Mouse (Mus musculus): Measurements from ENCODE around the gene Kirrel2. TPM values are rescaled to one million over a fixed set of nuclear protein-coding genes. Genes with fewer than 3 reads are reported as not detected.
"Not testable (repeated sequence)": the region's sequence is repeated elsewhere in the genome, so short reads cannot be mapped to it uniquely, and the experiment has no call there.

Gene Kirrel2
- polyA plus RNA-seq (2014; fragmentation: Nextera tagmentation; extraction: Ambion mirVana): 0.65 and 0.79 TPM in 2 replicates

DNA sequence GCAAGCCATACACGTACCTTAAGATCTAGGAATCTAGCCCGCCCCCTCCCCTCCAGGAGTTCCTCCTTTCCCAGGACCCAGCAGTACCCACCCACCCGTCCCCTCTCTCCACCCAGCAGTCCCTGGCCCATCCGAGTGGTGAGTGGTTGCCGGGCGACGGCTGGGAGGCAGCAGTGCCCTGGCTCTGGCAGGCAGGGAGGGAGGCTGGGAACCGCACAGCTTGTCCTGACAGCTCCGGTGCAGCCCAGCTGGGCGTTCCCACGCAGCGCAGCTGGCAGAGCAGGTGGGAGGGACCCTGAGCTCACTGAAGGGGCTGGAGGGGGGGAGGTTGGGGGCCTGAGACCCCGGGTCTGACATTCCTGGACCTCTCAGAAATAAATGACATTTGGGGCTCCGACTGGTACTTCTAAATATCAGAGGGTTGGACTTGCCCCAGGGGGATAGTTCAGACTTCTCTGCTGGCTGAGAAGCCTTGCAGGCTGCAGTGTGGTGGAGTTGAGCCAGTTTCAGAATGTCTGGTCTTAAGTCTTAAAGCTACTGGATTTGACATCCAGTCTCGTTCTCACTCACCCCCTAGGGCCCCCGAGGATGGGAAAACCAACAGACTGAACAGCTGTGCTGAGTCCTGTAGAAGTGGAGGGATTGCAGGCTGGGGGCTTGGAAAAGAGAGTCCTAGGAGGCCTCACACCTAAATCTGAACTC is at the start of gene Kirrel2, which contains the start of gene Nphs1:
Gene Kirrel2 (minus strand): TSS at position 62 of the 702 bp plus-strand sequence.
Gene Nphs1 (plus strand): TSS at position 687 of the 702 bp plus-strand sequence.
- peak; percentile 89 for ATAC-seq
- Histone ChIP-seq H3K36me3 (ENCODE audit: control insufficient read depth, insufficient read depth, low read length) (no peaks in the 10 kb centered on the region), H3K9me3 (replicated peaks; ENCODE audit: control insufficient read depth, low read length) (no peaks in the 10 kb centered on the region), H3K27me3 (replicated peaks; ENCODE audit: control insufficient read depth, insufficient read depth, low read length) (peaks cover 88% of the 10 kb centered on the region), H3K9ac (ENCODE audit: low read length) (peak within 1 kb of the TSS; percentile 26; the same call in 1 of the 2 replicates), H3K27ac (ENCODE audit: low read depth, low read length) (no peak within 1 kb of the TSS), H3K4me1 (ENCODE audit: control insufficient read depth, insufficient read depth, low read length) (peaks cover 5% of the 10 kb centered on the region), H3K4me2 (ENCODE audit: low read length) (peak within 1 kb of the TSS; percentile 44), H3K4me3 (ENCODE audit: low read depth, low read length) (peak within 1 kb of the TSS; percentile 15)
- DNase-seq (ENCODE audit: low spot score): peak; percentile 71
- WGBS: 1% methylated on average over 16 of the region's 16 CpGs

DNA sequence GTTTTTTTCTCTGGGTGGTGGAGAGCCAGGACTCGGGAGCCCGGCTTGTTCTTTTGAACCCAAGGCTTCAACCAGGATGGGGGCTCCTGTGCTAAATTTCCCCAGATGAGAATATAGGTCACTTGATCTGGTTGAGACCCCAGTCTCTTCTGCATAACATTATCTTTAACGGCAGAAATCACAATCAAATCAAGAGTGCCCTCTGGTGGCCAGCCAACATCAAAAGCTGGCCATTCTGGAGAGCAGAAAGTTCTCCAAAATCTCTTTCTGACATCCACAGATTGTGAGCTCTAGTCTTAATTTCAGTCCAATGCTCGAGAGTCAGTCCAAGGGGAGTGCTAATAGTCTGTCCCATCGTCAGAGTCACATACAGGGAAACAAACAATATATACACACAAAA is 43.7 kb upstream of the Kirrel2 start:
- H3K36me3 ChIP-seq (ENCODE audit: control insufficient read depth, insufficient read depth, low read length); H3K27me3 ChIP-seq (replicated peaks; ENCODE audit: control insufficient read depth, insufficient read depth, low read length); H3K9ac ChIP-seq (ENCODE audit: low read length); DNase-seq (ENCODE audit: low spot score); H3K4me2 ChIP-seq (ENCODE audit: low read length); H3K4me3 ChIP-seq (ENCODE audit: low read depth, low read length); H3K4me1 ChIP-seq (ENCODE audit: control insufficient read depth, insufficient read depth, low read length); ATAC-seq; H3K27ac ChIP-seq (ENCODE audit: low read depth, low read length); H3K9me3 ChIP-seq (replicated peaks; ENCODE audit: control insufficient read depth, low read length): not testable (repeated sequence)
- WGBS: 62% methylated on average over 5 of the region's 5 CpGs

DNA sequence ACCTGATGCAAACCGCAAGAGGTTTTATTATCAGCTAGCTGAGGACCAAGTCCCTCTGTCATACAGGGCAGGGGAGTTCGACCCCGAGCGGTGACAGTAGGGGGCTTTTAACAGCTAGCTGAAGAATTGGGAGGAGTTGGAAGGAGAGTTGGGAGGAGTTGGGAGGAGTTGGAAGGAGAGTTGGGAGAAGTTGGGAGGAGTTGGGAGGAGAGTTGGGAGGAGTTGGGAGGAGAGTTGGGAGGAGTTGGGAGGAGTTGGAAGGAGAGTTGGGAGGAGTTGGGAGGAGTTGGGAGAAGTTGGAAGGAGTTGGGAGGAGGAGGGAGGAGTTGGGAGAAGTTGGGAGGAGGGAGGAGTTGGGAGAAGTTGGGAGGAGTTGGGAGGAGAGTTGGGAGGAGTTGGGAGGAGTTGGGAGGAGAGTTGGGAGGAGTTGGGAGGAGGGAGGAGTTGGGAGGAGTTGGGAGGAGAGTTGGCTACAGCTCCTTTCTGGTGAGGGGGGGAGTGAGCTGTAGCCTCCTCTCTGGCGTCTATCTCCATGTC is 38.1 kb upstream of the Kirrel2 start:
- ATAC-seq: not testable (repeated sequence)

DNA sequence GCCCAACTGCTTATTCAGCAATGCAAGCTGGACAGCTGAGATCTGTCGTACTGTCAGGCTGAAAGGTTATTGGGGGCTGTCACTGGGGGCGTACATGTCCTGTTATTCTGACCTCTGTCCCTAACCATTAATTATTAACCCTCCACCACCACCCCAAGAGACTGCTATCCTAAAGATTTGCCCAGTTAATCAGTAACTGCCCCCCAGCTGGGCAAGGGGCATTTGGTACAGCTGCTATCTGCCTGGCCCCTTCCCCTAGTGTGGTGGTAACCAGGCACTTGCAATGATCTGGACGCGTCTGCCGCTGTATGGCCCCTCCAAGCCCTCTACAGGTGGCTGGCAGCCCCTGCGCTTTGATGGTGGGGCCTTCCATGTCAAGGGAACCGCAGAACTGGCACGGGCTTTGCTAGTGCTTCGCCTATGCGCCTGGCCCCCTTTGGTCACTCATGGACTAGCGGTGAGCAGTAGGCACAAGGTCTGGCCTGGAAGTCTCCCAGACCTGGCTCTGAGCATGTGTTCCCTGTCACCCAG is 36.0 kb upstream of the Kirrel2 start, which contains the start of gene Prodh2:
Gene Prodh2 (plus strand): TSS at position 222 of the 531 bp plus-strand sequence.
- Histone ChIP-seq H3K36me3 (ENCODE audit: control insufficient read depth, insufficient read depth, low read length) (no peaks in the 10 kb centered on the region), H3K4me1 (ENCODE audit: control insufficient read depth, insufficient read depth, low read length) (no peaks in the 10 kb centered on the region), H3K4me3 (ENCODE audit: low read depth, low read length) (no peak within 1 kb of the TSS), H3K9ac (ENCODE audit: low read length) (no peak within 1 kb of the TSS), H3K4me2 (ENCODE audit: low read length) (no peak within 1 kb of the TSS), H3K27ac (ENCODE audit: low read depth, low read length) (no peak within 1 kb of the TSS), H3K27me3 (replicated peaks; ENCODE audit: control insufficient read depth, insufficient read depth, low read length) (no peaks in the 10 kb centered on the region), H3K9me3 (replicated peaks; ENCODE audit: control insufficient read depth, low read length) (no peaks in the 10 kb centered on the region)
- ATAC-seq: no peak
- WGBS: 61% methylated on average over 11 of the region's 11 CpGs
- DNase-seq (ENCODE audit: low spot score): no peak

More for the DNA sequence above, 38.1 kb upstream of the Kirrel2 start:
- H3K9me3 ChIP-seq (replicated peaks; ENCODE audit: control insufficient read depth, low read length); H3K4me1 ChIP-seq (ENCODE audit: control insufficient read depth, insufficient read depth, low read length); H3K27ac ChIP-seq (ENCODE audit: low read depth, low read length); H3K9ac ChIP-seq (ENCODE audit: low read length); DNase-seq (ENCODE audit: low spot score); H3K36me3 ChIP-seq (ENCODE audit: control insufficient read depth, insufficient read depth, low read length); H3K4me2 ChIP-seq (ENCODE audit: low read length); H3K4me3 ChIP-seq (ENCODE audit: low read depth, low read length); H3K27me3 ChIP-seq (replicated peaks; ENCODE audit: control insufficient read depth, insufficient read depth, low read length): not testable (repeated sequence)
- 59% methylated on average over 5 of the region's 5 CpGs for WGBS

DNA sequence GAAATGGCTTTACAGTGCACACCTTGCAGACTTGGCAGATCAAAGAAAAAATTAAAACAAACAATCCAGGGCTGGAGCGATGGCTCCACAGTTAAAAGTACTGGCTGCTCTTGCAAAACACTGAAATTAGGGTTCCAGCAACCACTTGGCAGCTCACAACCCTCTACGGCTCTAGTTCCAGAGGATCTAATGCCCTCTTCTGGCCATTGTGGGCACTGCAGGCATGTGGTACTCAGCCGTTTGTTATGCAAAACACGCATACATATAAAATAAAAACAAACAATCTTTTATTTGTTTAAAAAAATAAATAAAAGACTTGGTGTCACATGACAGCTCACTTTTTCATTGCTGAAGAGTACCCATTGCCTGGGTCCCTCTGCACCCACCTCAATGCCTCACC is 35.3 kb upstream of the Kirrel2 start:
- Histone ChIP-seq H3K9ac (ENCODE audit: low read length) (no peak overlapping the region), H3K9me3 (replicated peaks; ENCODE audit: control insufficient read depth, low read length) (no peaks in the 10 kb centered on the region), H3K27me3 (replicated peaks; ENCODE audit: control insufficient read depth, insufficient read depth, low read length) (no peaks in the 10 kb centered on the region), H3K27ac (ENCODE audit: low read depth, low read length) (no peak overlapping the region), H3K4me1 (ENCODE audit: control insufficient read depth, insufficient read depth, low read length) (no peaks in the 10 kb centered on the region), H3K4me3 (ENCODE audit: low read depth, low read length) (no peak overlapping the region), H3K4me2 (ENCODE audit: low read length) (no peak overlapping the region), H3K36me3 (ENCODE audit: control insufficient read depth, insufficient read depth, low read length) (no peaks in the 10 kb centered on the region)
- DNase-seq (ENCODE audit: low spot score) (peak; percentile 89), ATAC-seq (0 out of 2 replicates have a peak, but pooled peaks have one; percentile 26)
- 11% methylated on average over 4 of the region's 4 CpGs for WGBS

DNA sequence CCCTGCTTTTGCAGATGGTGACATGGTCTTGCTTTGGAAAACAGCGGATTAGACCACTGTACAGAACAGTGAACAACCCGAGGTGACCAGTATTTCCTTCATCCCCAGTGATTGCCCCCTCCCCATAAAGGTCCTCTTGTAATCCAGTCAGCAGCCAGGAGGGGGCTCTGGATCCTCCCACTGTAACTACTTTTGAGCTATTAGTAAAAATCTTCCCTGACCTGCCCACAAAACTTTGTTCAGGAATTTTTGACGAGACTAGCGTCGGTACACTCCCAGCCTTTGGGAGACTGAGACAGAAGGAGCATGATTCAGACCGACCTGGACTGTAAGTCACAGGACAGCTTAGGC is 33.4 kb upstream of the Kirrel2 start:
- no peak overlapping the region for H3K9ac ChIP-seq (ENCODE audit: low read length)
- H3K4me3 ChIP-seq (ENCODE audit: low read depth, low read length): no peak overlapping the region
- DNase-seq (ENCODE audit: low spot score) (no peak), ATAC-seq (no peak)
- no peaks in the 10 kb centered on the region for H3K36me3 ChIP-seq (ENCODE audit: control insufficient read depth, insufficient read depth, low read length)
- no peaks in the 10 kb centered on the region for H3K4me1 ChIP-seq (ENCODE audit: control insufficient read depth, insufficient read depth, low read length)
- no peaks in the 10 kb centered on the region for H3K27me3 ChIP-seq (replicated peaks; ENCODE audit: control insufficient read depth, insufficient read depth, low read length)
- H3K4me2 ChIP-seq (ENCODE audit: low read length): no peak overlapping the region
- no peak overlapping the region for H3K27ac ChIP-seq (ENCODE audit: low read depth, low read length)
- H3K9me3 ChIP-seq (replicated peaks; ENCODE audit: control insufficient read depth, low read length): no peaks in the 10 kb centered on the region
- WGBS: 15% methylated on average over 6 of the region's 6 CpGs

DNA sequence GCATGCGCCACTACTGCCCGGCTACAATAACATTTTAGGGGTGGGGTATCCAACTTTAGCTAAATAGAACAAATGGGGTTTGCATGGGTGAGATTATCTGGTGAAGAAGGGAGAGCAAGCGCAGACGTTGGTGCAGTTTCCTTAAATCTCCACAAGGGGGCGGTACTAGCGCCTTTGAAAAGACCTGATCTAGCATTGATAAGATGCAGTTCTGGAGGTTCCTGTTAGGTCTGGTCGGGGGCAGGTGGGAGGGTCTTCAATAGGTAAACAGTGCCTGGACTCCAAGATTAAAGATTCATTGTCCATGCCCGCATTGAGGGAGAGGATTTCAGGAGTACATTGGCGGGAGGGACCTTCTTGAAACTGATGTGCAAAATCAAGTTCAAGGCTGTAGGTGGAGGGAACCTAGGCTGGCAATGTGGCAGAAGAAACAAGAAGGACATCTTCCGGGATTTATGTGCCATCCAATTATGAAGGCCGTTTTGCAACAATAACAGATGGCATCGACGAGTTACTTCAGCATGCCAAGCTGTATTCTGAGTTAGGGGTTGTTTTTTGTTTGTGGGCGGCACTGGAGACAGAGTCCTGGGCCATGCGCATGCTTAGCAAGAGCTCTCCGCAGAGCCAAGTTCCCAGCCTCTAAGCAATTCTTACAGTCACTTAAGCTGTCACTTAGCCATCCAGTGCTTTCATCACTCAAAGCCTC is 32.9 kb upstream of the Kirrel2 start:
- Histone ChIP-seq H3K36me3 (ENCODE audit: control insufficient read depth, insufficient read depth, low read length) (no peaks in the 10 kb centered on the region), H3K27me3 (replicated peaks; ENCODE audit: control insufficient read depth, insufficient read depth, low read length) (no peaks in the 10 kb centered on the region), H3K4me1 (ENCODE audit: control insufficient read depth, insufficient read depth, low read length) (no peaks in the 10 kb centered on the region), H3K4me2 (ENCODE audit: low read length) (no peak overlapping the region), H3K9ac (ENCODE audit: low read length) (no peak overlapping the region), H3K4me3 (ENCODE audit: low read depth, low read length) (no peak overlapping the region), H3K27ac (ENCODE audit: low read depth, low read length) (no peak overlapping the region), H3K9me3 (replicated peaks; ENCODE audit: control insufficient read depth, low read length) (no peaks in the 10 kb centered on the region)
- DNase-seq (ENCODE audit: low spot score) (peak; percentile 66), ATAC-seq (peak; percentile 50; the same call in 1 of the 2 replicates)
- 30% methylated on average over 16 of the region's 16 CpGs for WGBS

DNA sequence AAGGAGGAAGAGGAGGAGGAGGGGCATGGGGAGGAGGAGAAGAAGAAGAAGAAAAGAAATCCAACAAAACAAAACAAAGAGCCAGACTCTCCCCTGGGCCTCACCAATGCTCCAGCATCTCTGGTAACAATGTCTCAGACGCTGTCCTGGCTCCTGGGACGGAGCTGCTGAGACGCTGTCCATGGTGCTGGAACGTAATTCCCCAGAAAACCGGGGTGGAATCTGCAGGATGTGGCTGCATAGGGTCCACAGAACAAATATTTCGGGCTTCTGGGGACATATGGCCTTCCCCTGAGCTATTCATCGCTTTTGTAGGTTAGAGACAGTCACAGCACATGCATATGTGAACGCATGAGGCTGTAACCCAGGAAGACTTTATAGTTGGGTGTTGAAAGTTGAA is 26.8 kb upstream of the Kirrel2 start:
- no peaks in the 10 kb centered on the region for H3K4me1 ChIP-seq (ENCODE audit: control insufficient read depth, insufficient read depth, low read length)
- no peak overlapping the region for H3K4me3 ChIP-seq (ENCODE audit: low read depth, low read length)
- no peaks in the 10 kb centered on the region for H3K27me3 ChIP-seq (replicated peaks; ENCODE audit: control insufficient read depth, insufficient read depth, low read length)
- no peak overlapping the region for H3K4me2 ChIP-seq (ENCODE audit: low read length)
- WGBS: 14% methylated on average over 8 of the region's 8 CpGs
- DNase-seq (ENCODE audit: low spot score): peak; percentile 16
- H3K27ac ChIP-seq (ENCODE audit: low read depth, low read length): no peak overlapping the region
- no peaks in the 10 kb centered on the region for H3K9me3 ChIP-seq (replicated peaks; ENCODE audit: control insufficient read depth, low read length)
- no peak for ATAC-seq
- H3K9ac ChIP-seq (ENCODE audit: low read length): no peak overlapping the region
- H3K36me3 ChIP-seq (ENCODE audit: control insufficient read depth, insufficient read depth, low read length): no peaks in the 10 kb centered on the region
